Mouse (Mus musculus): ENCODE data around the gene Cacna1c. TPM values are rescaled to one million over a fixed set of nuclear protein-coding genes. Genes with fewer than 3 reads are reported as not detected.

The Cacna1c gene
- polyA plus RNA-seq, 1 experiment from 2014 or later, result 0.64 TPM

- H3K4me2 ChIP-seq, result no peak overlapping the region
- H3K4me3 ChIP-seq, result no peak overlapping the region
- ATAC-seq, result no peak
- H3K9ac ChIP-seq, result no peak overlapping the region
- peaks cover 4% of the 10 kb centered on the region; the same call in 1 of the 2 replicates for H3K27me3 ChIP-seq (replicated peaks)
- H3K9me3 ChIP-seq (replicated peaks), result no peaks in the 10 kb centered on the region
- H3K4me1 ChIP-seq, result no peaks in the 10 kb centered on the region
- no peaks in the 10 kb centered on the region for H3K36me3 ChIP-seq
- H3K27ac ChIP-seq, result no peak overlapping the region
- 49% methylated on average over 5 of the region's 5 CpGs for WGBS (ENCODE audit: insufficient replicate concordance)
Observed at GRCm38 (mm10) chr6:119129664-119130063, 66.6 kb downstream of the Cacna1c start.

DNA sequence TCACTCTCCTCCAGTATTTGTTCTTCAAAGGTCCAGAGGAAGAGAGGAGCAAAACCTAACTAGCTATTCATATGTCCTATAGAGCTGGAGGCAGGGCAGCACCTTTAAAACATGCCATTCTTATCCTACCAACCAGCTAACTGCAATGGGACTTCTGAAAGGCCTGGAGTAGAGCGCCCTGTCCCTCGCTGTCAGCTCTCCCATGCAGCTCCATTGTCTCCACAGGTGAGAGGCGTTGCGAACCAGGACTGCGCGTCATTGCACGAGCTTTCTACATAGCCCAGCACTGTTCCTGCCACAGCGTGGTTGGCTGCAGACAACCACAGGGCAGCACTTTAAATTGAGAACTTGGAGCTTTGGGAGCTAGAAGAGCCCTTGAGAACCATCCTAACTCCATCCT, 67.7 kb downstream of the Cacna1c start:
- no peaks in the 10 kb centered on the region for H3K9me3 ChIP-seq (replicated peaks)
- no peak overlapping the region for H3K4me2 ChIP-seq
- H3K4me1 ChIP-seq, result no peaks in the 10 kb centered on the region
- peaks cover 4% of the 10 kb centered on the region; the same call in 1 of the 2 replicates for H3K27me3 ChIP-seq (replicated peaks)
- no peak overlapping the region for H3K27ac ChIP-seq
- WGBS (ENCODE audit: insufficient replicate concordance), result 79% methylated on average over 8 of the region's 8 CpGs
- no peaks in the 10 kb centered on the region for H3K36me3 ChIP-seq
- no peak overlapping the region for H3K4me3 ChIP-seq
- H3K9ac ChIP-seq, result no peak overlapping the region
- ATAC-seq, result no peak

DNA sequence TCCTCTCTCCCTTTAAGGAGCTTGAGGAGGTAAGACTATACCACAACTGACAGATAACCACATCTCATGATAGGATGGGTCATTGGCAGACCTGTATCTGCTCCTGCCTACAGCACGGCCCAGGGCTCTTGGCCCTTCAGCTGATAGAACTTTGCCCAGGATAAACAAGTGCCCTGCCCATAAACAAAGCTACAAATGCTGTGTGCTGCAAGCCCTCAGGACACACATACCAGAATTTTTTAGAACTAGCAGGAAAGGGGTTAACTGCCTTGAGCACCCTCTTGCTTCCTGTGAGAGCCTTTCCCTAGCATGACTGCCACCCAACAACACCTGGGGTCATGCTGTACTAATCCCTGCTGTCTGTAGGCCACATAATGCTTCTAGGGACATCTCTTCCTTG, 68.1 kb downstream of the Cacna1c start:
- Histone ChIP-seq H3K36me3 (no peaks in the 10 kb centered on the region), H3K27me3 (replicated peaks) (peaks cover 4% of the 10 kb centered on the region; the same call in 1 of the 2 replicates), H3K27ac (no peak overlapping the region), H3K4me2 (no peak overlapping the region), H3K4me3 (no peak overlapping the region), H3K9ac (no peak overlapping the region), H3K4me1 (no peaks in the 10 kb centered on the region), H3K9me3 (replicated peaks) (no peaks in the 10 kb centered on the region)
- ATAC-seq, result no peak
- 52% methylated on average over 1 of the region's 1 CpGs for WGBS (ENCODE audit: insufficient replicate concordance)

GRCm38 (mm10) chr6:119126991-119127390, 69.2 kb downstream of the Cacna1c start:
- no peak for ATAC-seq
- WGBS (ENCODE audit: insufficient replicate concordance), result 55% methylated on average over 3 of the region's 3 CpGs

DNA sequence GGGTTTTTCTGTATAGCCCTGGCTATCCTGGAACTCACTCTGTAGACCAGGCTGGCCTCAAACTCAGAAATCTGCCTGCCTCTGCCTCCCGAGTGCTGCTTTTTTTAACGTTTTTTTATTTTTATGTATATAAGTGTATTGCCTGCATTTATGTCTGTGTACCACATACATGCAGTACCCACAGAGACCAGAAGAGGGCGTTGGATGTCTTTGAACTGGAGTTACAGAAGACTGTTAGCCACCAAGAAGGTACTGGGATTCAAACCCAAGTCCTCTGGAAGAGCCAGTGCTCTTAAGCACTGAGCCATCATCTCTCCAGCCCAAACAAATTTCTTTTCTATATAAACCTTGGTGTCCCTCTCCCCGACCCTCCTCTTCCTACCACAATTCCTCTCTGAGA, 77.8 kb downstream of the Cacna1c start:
- 40% methylated on average over 4 of the region's 4 CpGs for WGBS (ENCODE audit: insufficient replicate concordance)
- no peak overlapping the region for H3K9ac ChIP-seq
- no peak for ATAC-seq

More at GRCm38 (mm10) chr6:119126991-119127390, 69.2 kb downstream of the Cacna1c start:
- H3K36me3 ChIP-seq, result no peaks in the 10 kb centered on the region
- H3K9ac ChIP-seq, result no peak overlapping the region
- H3K4me1 ChIP-seq, result no peaks in the 10 kb centered on the region
- no peak overlapping the region for H3K4me3 ChIP-seq
- H3K9me3 ChIP-seq (replicated peaks), result no peaks in the 10 kb centered on the region
- no peak overlapping the region for H3K27ac ChIP-seq
- peaks cover 4% of the 10 kb centered on the region; the same call in 1 of the 2 replicates for H3K27me3 ChIP-seq (replicated peaks)
- H3K4me2 ChIP-seq, result no peak overlapping the region

DNA sequence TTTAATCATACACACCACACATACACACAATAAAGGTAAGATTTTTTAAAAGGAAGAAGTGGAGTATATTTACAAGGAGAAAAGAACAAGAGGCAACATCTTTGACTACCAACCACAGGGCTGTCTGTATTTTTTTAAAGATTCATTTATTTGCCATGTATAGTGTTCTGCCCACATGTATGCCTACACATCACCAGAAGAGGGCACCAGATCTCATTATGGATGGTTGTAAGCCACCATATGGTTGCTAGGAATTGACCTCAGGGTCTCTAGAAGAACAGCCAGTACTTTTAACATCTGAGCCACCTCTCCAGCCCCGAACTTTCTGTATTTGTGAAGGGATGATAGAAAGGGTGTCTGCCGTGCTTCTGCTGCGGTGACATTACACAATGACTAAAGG, 79.9 kb downstream of the Cacna1c start:
- no peaks in the 10 kb centered on the region for H3K36me3 ChIP-seq

More for the DNA sequence above, 77.8 kb downstream of the Cacna1c start:
- H3K9me3 ChIP-seq (replicated peaks), result no peaks in the 10 kb centered on the region
- H3K27ac ChIP-seq, result no peak overlapping the region
- H3K4me1 ChIP-seq, result no peaks in the 10 kb centered on the region
- H3K4me2 ChIP-seq, result no peak overlapping the region
- no peaks in the 10 kb centered on the region for H3K36me3 ChIP-seq
- H3K27me3 ChIP-seq (replicated peaks), result no peaks in the 10 kb centered on the region; the same call in 1 of the 2 replicates
- H3K4me3 ChIP-seq, result no peak overlapping the region

DNA sequence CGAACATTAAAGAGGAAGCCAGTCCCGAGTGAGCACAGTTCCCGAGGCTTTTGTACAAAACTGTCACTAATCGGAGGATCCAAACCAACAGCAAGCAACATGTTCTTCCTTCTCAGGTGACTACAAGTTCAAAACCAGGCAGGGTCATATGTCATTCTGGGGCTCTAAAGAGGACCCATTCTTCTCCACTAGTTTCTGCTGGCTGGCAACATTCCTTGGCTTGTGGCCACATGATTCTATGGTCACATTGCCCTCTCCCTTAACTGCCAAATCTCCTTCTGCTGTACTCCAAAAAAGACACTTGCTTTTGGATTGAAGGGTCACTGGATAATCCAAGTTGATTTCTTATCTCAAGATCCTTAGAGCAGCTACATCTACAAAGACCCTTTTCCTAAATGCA, 82.9 kb downstream of the Cacna1c start:
- H3K9ac ChIP-seq, result no peak overlapping the region
- no peak overlapping the region for H3K4me2 ChIP-seq
- H3K4me3 ChIP-seq, result no peak overlapping the region
- no peaks in the 10 kb centered on the region for H3K36me3 ChIP-seq
- H3K27ac ChIP-seq, result no peak overlapping the region
- H3K27me3 ChIP-seq (replicated peaks), result peaks cover 46% of the 10 kb centered on the region
- ATAC-seq, result no peak
- 74% methylated on average over 4 of the region's 4 CpGs for WGBS (ENCODE audit: insufficient replicate concordance)
- H3K4me1 ChIP-seq, result peaks cover 6% of the 10 kb centered on the region; the same call in 1 of the 2 replicates
- H3K9me3 ChIP-seq (replicated peaks), result no peaks in the 10 kb centered on the region

More for the DNA sequence above, 79.9 kb downstream of the Cacna1c start:
- ATAC-seq, result no peak
- H3K4me1 ChIP-seq, result no peaks in the 10 kb centered on the region
- no peak overlapping the region for H3K27ac ChIP-seq
- H3K9me3 ChIP-seq (replicated peaks), result no peaks in the 10 kb centered on the region
- no peak overlapping the region for H3K4me3 ChIP-seq
- peaks cover 17% of the 10 kb centered on the region for H3K27me3 ChIP-seq (replicated peaks)
- 63% methylated on average over 3 of the region's 3 CpGs for WGBS (ENCODE audit: insufficient replicate concordance)
- no peak overlapping the region for H3K9ac ChIP-seq
- no peak overlapping the region for H3K4me2 ChIP-seq

DNA sequence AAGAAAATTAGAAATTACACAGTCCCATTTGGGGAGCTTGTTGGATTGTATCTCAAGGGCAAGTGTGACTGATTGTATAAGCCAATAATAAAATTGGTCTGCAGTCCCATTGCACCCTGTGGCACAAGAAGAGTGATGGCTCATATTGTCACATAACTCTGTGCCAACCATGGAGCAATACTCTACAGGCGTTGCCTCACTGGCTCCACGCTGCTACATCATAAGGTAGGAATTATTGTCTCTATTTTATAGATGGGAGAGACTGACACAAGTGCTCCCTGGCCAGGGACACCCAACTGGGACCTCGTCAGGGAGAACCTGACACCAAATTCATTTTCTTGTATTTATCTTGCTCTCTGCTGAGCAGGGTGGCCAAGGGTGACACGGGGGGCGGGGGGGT, 85.8 kb downstream of the Cacna1c start:
- peaks cover 20% of the 10 kb centered on the region for H3K4me1 ChIP-seq

DNA sequence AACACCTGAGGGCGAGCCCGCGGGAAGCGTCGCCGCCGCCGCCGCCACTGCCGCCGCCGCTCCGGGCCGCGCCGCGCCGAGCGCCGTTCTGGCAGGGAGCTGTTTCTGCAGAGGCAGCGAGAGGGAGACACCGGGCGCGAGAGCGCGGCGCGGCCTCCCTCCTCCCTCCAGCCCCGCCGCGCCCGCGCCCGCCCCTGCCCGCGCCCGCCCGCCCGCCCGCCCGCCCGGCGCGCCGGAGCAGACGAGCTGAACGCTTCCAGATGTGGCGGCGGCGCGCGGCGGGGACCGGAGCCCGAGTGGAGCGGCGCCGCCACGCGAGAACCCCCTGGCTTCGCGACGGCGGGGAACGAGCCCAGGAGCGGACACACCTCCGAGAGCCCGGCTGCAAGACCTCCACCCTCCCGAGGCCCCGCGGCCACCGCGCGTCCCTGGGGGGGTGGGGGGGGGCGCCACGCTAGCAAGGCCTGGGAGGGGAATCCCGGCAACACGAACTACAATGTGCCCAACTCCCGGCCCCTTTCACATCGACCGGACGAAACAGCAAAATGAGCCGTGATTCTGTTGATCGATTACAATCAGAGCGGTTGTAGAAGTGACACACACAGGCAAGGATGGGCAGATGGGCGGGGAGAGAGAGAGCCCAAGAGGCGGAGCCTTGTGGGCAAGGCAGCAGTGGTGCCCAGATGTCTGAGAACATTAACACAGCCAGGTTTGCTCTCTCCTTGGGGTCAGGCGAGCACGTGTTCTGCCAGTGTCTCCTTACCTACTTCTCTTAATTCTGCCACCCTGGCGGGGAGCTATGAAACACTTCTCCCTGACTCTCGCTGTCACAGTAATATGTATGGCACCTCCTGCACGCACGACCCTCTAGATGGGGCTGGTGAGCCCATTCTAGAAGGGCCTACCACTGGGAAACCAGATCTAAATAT, 87.5 kb downstream of the Cacna1c start:
- peak overlapping the region; percentile 60 for H3K4me3 ChIP-seq
- H3K27me3 ChIP-seq (replicated peaks), result peaks cover 91% of the 10 kb centered on the region
- H3K4me1 ChIP-seq, result peaks cover 20% of the 10 kb centered on the region
- no peaks in the 10 kb centered on the region for H3K36me3 ChIP-seq
- peak; percentile 62; the same call in 1 of the 2 replicates for ATAC-seq
- H3K9ac ChIP-seq, result peak overlapping the region; percentile 29; the same call in 1 of the 2 replicates
- H3K4me2 ChIP-seq, result peak overlapping the region; percentile 89
- under 1% methylated on average over 56 of the region's 93 CpGs for WGBS (ENCODE audit: insufficient replicate concordance)
- no peaks in the 10 kb centered on the region for H3K9me3 ChIP-seq (replicated peaks)
- H3K27ac ChIP-seq, result no peak overlapping the region

More for the DNA sequence above, 85.8 kb downstream of the Cacna1c start:
- Histone ChIP-seq H3K4me3 (no peak overlapping the region), H3K9me3 (replicated peaks) (no peaks in the 10 kb centered on the region), H3K4me2 (no peak overlapping the region), H3K27me3 (replicated peaks) (peaks cover 76% of the 10 kb centered on the region), H3K27ac (no peak overlapping the region), H3K9ac (no peak overlapping the region), H3K36me3 (no peaks in the 10 kb centered on the region)
- 61% methylated on average over 5 of the region's 5 CpGs for WGBS (ENCODE audit: insufficient replicate concordance)
- no peak for ATAC-seq

DNA sequence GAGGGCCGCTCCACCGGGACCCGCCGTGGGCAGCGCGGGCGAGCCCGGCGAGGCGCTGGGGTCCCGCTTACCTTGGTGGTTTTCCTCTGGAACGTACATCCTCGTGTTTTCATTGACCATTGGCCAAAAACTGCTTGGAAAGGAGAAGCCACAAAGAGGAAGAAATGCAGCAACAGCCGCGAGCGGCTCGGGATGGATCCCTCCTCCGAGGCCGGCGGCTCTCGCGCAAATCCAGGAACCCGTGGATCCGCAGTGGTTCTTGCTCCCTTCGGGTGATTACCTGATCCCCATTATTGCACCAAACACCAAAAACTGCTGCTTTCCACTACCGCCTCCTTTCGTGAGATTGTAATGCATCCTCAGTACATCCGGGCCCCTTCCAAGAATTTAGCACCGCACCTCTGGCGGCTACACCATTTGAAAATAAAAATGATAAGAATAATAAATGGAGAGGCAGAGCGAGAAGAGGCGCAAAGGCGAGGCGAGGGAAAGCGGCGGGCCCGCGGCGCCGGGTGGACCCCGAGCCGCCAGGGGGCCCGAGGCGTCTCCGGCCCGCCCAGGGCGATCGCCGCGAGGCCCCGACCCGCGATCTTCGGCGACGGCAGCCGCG, 88.3 kb downstream of the Cacna1c start:
- Histone ChIP-seq H3K4me3 (peak overlapping the region; percentile 60), H3K9me3 (replicated peaks) (no peaks in the 10 kb centered on the region), H3K9ac (peak overlapping the region; percentile 29; the same call in 1 of the 2 replicates), H3K27ac (no peak overlapping the region), H3K27me3 (replicated peaks) (peaks cover 92% of the 10 kb centered on the region), H3K4me2 (peak overlapping the region; percentile 89), H3K36me3 (no peaks in the 10 kb centered on the region), H3K4me1 (peaks cover 20% of the 10 kb centered on the region)
- WGBS (ENCODE audit: insufficient replicate concordance), result under 1% methylated on average over 58 of the region's 58 CpGs
- ATAC-seq, result no peak

GRCm38 (mm10) chr6:119107140-119107855, 88.9 kb downstream of the Cacna1c start:
- Histone ChIP-seq H3K27ac (no peak overlapping the region), H3K4me1 (peaks cover 20% of the 10 kb centered on the region), H3K9ac (no peak overlapping the region), H3K27me3 (replicated peaks) (peaks cover 85% of the 10 kb centered on the region), H3K9me3 (replicated peaks) (no peaks in the 10 kb centered on the region), H3K4me2 (peak overlapping the region; percentile 89), H3K36me3 (no peaks in the 10 kb centered on the region), H3K4me3 (peak overlapping the region; percentile 60)
- 2% methylated on average over 63 of the region's 69 CpGs for WGBS (ENCODE audit: insufficient replicate concordance)
- no peak for ATAC-seq

Data from liver, embryonic 12.5 days (tissue).